Mouse (Mus musculus) heart, embryonic 15.5 days (tissue): Measurements from ENCODE around the gene Nid2. TPM values are rescaled to one million over a fixed set of nuclear protein-coding genes. Genes with fewer than 3 reads are reported as not detected.

ENCODE experiments used
- ATAC-seq: fragments of 200-750 bp; cut with Nextera tagmentation; replicated peaks from 2 replicates; pipeline ENCODE4 v1.8.0; 2017; ENCODE audit warnings: low read depth, moderate TSS enrichment; ENCODE audit not compliant: insufficient number of reproducible peaks, insufficient read depth, low FRiP score
- H3K27ac ChIP-seq: fragments of 300-500 bp; sonication (generic); 2 replicates; pipeline ENCODE4 v1.5.1; 2015; ENCODE audit warnings: mild to moderate bottlenecking, inconsistent platforms
- H3K27me3 ChIP-seq: fragments of 300-500 bp; sonication (generic); 2 replicates; pipeline ENCODE4 v1.6.1; 2015; ENCODE audit warnings: inconsistent platforms
- H3K36me3 ChIP-seq: fragments of 300-500 bp; sonication (generic); 2 replicates; pipeline ENCODE4 v1.6.1; 2015; ENCODE audit warnings: mild to moderate bottlenecking, inconsistent platforms
- H3K4me1 ChIP-seq: fragments of 300-500 bp; sonication (generic); replicated peaks from 2 replicates; pipeline ENCODE4 v1.6.1; 2015; ENCODE audit warnings: inconsistent platforms
- H3K4me2 ChIP-seq: fragments of 300-500 bp; sonication (generic); 2 replicates; pipeline ENCODE4 v1.6.1; 2015; ENCODE audit warnings: inconsistent platforms, mild to moderate bottlenecking, moderate library complexity
- H3K4me3 ChIP-seq: fragments of 300-500 bp; sonication (generic); 2 replicates; pipeline ENCODE4 v1.5.1; 2015; ENCODE audit warnings: mild to moderate bottlenecking, inconsistent platforms
- H3K9ac ChIP-seq: fragments of 300-500 bp; sonication (generic); 2 replicates; pipeline ENCODE4 v1.6.1; 2015; ENCODE audit warnings: mild to moderate bottlenecking, inconsistent platforms
- H3K9me3 ChIP-seq: fragments of 300-500 bp; sonication (generic); replicated peaks from 2 replicates; pipeline ENCODE4 v1.6.1; 2016; ENCODE audit warnings: inconsistent platforms
- WGBS: fragments of 180-500 bp; shearing (Covaris S2); methylation state at CpG from one replicate; pipeline ENCODE4 v1.1.7; 2015; ENCODE audit warnings: mixed read lengths; 5-methylcytosine and 5-hydroxymethylcytosine counted together
- polyA plus RNA-seq: library from polyadenylated mRNA; unstranded; fragments of >200 nt; fragmentation: Nextera tagmentation; extraction: Ambion mirVana; gene quantifications from 2 replicates; pipeline ENCODE4 v1.2.1, GENCODE M21; 2015

Gene Nid2
- polyA plus RNA-seq, 1 experiment from 2014 or later, result 84.4 TPM

DNA sequence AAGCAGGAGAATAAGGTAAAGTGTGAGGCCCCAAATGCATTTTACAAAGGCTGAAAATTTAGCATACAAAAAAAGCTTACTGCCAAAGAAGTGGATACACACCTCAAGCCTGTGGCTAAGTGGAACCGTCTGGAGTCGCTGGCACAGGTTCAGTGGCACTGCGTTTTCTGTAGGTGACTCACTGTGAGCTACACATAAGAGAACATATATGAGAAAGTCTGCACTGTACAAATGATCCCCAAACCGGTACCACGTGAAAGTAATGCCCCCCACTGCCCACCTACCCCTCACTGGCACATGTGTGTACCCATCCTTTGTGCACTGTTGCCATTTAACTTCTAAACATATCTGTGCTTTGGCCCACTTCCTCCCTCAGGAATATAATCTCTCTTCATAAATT lies 22.8 kb upstream of the Nid2 start:
- no peaks in the 10 kb centered on the region for H3K36me3 ChIP-seq
- no peak for ATAC-seq
- H3K27me3 ChIP-seq, result no peaks in the 10 kb centered on the region
- H3K9me3 ChIP-seq, result no peaks in the 10 kb centered on the region
- H3K4me3 ChIP-seq, result no peak overlapping the region
- H3K9ac ChIP-seq, result no peak overlapping the region
- H3K4me2 ChIP-seq, result no peak overlapping the region
- peak overlapping the region; percentile 4; the same call in 1 of the 2 replicates for H3K27ac ChIP-seq
- H3K4me1 ChIP-seq, result peaks cover 2% of the 10 kb centered on the region
- 80% methylated on average over 5 of the region's 5 CpGs for WGBS

DNA sequence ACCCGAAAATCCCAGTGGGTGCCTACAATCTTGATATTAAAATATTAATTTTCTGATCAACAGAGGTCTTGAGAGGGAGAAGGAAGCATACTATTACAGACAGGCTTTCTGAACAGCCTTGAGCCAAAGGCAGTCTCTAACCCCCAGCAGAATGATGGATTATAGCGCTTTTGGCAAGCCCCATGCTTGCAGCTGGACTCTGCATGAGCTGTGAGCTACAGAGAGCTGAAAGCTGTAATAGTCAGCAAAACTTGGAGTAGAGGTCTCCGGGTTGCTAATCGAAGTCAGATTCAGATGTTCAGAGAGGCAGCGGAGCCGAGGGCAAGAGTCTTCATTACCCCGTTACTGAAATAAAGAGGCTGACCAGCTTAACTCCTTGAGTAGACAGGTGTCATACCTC lies 22.3 kb upstream of the Nid2 start:
- no peak overlapping the region for H3K4me2 ChIP-seq
- peak overlapping the region; percentile 4; the same call in 1 of the 2 replicates for H3K27ac ChIP-seq
- no peak for ATAC-seq
- H3K4me1 ChIP-seq, result peaks cover 7% of the 10 kb centered on the region
- no peaks in the 10 kb centered on the region for H3K27me3 ChIP-seq
- H3K9ac ChIP-seq, result no peak overlapping the region
- H3K4me3 ChIP-seq, result no peak overlapping the region
- WGBS, result 68% methylated on average over 7 of the region's 7 CpGs
- H3K9me3 ChIP-seq, result no peaks in the 10 kb centered on the region
- no peaks in the 10 kb centered on the region for H3K36me3 ChIP-seq

DNA sequence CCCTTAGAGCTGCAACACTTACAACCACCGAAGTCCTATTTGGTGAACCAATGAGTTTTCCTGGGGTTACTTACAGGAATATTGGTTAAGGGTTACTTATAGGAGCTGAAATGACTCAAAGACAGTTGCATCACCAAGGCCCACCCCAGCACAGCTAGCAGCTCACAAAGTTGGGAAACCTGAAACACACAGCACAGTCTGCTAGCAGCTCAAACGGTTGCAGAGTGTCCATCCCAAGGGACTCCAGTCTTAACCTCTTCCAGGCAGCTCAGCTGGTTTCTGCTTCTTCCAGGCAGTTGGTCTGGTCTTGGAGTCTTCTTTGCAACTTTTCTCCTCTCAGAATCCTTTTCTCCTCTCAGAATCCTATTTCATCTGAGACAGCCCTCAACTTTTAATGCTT lies 19.0 kb upstream of the Nid2 start:
- Histone ChIP-seq H3K9me3 (no peaks in the 10 kb centered on the region), H3K4me1 (peaks cover 12% of the 10 kb centered on the region), H3K27me3 (no peaks in the 10 kb centered on the region), H3K4me2 (no peak overlapping the region), H3K9ac (no peak overlapping the region), H3K27ac (no peak overlapping the region), H3K36me3 (no peaks in the 10 kb centered on the region), H3K4me3 (no peak overlapping the region)
- no peak for ATAC-seq
- 82% methylated on average over 2 of the region's 2 CpGs for WGBS

DNA sequence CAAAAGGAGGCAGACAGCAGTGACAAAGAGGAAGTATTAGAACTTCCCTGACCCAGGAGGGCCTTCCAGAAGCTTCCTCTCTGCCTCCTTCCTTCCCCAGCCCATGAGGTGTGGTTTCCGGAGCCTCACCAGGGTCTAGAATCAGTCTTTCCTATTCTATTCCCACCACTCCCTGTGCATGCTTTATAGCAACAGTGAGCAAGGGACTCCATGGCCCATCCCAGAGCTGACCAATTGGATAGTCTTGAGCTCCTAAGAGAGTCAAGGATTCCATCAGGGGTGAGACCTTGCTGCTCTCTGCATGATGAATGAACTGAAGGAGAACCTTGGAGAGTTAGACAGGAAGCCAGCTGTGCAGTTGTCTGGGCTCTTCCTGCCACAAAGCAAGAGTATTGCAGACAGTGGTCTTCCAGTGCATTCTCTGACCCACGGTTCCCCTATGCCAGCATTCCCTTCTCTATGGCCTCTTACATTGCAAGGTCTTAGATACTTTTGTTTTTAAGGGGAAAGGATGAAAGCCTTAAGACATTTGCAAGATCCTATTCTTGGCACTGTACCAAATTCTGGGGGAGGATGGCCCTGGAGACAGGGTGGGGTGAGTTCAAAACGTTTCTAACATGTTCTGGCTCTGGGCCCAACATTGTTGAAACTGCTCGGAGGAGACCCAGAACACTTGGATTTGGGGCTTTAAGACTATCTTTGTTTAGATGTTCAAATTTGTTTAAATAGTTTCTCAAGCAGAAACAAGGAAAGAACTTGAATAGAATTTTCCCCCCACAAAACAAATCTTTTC lies 17.4 kb upstream of the Nid2 start:
- peak; percentile 45; the same call in 1 of the 2 replicates for ATAC-seq
- no peaks in the 10 kb centered on the region for H3K9me3 ChIP-seq
- peak overlapping the region; percentile 70 for H3K27ac ChIP-seq
- H3K27me3 ChIP-seq, result no peaks in the 10 kb centered on the region
- no peak overlapping the region for H3K4me3 ChIP-seq
- 32% methylated on average over 4 of the region's 4 CpGs for WGBS
- no peak overlapping the region for H3K9ac ChIP-seq
- H3K4me1 ChIP-seq, result peaks cover 15% of the 10 kb centered on the region
- H3K4me2 ChIP-seq, result no peak overlapping the region
- H3K36me3 ChIP-seq, result no peaks in the 10 kb centered on the region

DNA sequence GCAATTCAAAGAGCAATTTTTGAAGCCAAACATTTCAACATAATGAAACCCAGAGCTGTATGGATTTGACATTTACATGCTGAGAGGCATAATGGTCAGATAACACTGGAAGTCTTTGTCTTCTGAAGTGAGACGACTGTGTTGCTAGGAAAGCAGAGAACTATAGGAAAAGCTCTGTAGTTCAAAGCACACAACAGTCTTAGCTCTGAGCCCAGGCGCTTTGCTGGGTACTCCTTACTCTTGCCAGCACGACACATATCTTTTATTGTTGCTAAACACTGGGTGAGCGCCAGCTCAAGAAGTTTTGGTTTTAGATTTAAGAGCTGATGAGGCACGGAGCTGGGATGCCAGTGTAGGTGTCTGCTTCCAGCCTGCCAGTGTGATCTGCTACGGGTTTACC lies 15.8 kb upstream of the Nid2 start:
- no peak for ATAC-seq
- 49% methylated on average over 6 of the region's 6 CpGs for WGBS
- no peak overlapping the region for H3K27ac ChIP-seq

DNA sequence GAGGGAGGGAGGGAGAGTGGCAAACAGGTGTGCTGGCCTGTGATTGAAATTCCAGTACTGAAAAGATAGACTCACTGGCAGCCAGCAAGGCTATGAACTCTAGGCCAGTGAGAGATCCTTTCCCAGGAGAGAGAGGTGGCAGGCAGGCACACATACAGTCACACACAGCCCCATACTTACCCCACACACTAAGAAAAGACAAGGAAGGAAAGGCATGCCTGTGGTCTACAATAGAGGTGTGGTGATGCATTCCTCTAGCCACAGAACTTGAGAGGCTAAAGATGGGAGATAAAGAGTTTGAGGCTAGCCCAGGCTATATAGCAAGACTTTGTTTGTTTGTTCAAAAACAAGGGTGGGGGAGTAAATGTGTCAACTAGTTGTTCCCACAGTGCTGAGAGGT lies 13.5 kb upstream of the Nid2 start:
- Histone ChIP-seq H3K27me3 (no peaks in the 10 kb centered on the region), H3K4me1 (peaks cover 15% of the 10 kb centered on the region), H3K9me3 (no peaks in the 10 kb centered on the region), H3K9ac (no peak overlapping the region), H3K27ac (peak overlapping the region; percentile 61), H3K36me3 (no peaks in the 10 kb centered on the region), H3K4me3 (no peak overlapping the region), H3K4me2 (no peak overlapping the region)
- ATAC-seq, result no peak

More for the DNA sequence above, 15.8 kb upstream of the Nid2 start:
- no peaks in the 10 kb centered on the region for H3K27me3 ChIP-seq
- no peak overlapping the region for H3K4me3 ChIP-seq
- H3K9me3 ChIP-seq, result no peaks in the 10 kb centered on the region
- H3K9ac ChIP-seq, result no peak overlapping the region
- H3K36me3 ChIP-seq, result no peaks in the 10 kb centered on the region
- H3K4me2 ChIP-seq, result no peak overlapping the region
- H3K4me1 ChIP-seq, result peaks cover 15% of the 10 kb centered on the region

DNA sequence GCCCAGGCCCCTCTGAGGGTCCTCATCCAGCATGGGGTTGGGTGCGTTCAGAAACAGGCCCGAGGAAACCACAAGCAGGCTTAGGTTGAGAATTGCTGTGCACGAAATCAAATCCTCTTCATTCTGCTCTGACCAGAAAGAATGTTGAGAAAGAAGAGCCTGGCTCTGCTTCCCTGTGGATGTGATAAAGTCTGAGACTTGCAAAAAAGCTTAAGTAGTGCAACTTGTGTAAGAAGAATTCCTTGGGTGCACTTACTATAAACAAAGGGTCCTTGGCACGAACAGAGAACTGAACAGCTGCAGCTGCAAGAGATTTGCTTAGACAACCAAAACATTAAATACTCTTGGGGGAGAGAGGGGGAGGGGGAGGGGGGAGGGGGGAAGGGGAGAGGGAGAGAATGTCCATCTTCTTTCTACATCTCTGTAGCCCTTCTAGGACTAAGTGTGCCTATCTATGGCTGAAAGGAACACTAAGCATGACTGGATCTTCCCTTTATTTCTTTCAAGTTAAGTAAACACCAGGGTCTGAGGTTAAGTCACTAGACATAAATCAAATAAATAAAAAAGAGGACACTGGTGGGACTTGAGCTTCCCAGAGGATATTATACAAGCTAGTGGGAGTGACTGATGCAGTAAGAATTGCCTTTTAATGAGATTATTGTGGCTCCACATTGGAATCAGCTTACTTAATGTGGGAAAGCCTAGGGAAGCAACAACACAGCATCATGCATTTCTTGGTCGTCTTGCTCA lies 12.8 kb upstream of the Nid2 start:
- H3K27me3 ChIP-seq, result no peaks in the 10 kb centered on the region
- peaks cover 12% of the 10 kb centered on the region for H3K4me1 ChIP-seq
- H3K36me3 ChIP-seq, result no peaks in the 10 kb centered on the region
- no peak for ATAC-seq
- no peak overlapping the region for H3K9ac ChIP-seq
- no peak overlapping the region for H3K4me2 ChIP-seq
- WGBS, result 36% methylated on average over 5 of the region's 5 CpGs
- no peaks in the 10 kb centered on the region for H3K9me3 ChIP-seq
- H3K4me3 ChIP-seq, result no peak overlapping the region
- peak overlapping the region; percentile 61 for H3K27ac ChIP-seq

DNA sequence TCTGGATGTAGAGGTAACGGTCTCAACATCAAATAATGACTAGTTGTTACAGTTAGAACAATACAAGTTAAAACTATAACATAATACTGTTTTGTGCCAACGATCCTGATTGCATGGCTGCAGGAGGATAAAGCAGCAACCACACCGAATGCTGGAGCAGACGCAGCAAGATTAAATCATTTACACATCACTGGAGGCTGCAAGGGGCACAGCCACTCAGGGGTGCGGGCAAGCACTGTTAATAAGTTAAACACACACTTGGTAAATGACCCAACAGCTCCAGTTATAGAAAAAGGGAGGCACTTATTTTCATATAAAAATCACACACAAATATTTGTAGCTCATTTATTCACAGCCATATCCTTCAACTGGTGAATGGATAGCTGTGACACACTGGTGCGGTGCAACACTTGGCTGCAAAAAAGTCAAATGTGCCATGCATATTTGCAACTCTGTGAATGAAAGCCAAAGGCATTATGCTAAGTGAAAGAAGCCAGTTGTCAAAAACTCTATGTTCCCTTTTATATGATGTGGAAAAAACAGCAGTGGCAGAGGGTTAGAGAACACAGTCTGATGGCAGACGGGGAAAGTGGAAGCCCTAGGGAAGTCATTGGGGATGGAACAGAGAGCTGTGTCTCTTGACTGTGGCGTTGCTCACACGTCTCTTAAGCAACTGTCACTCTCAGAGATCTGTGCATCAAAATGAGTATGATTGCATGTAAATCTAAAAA lies 11.5 kb upstream of the Nid2 start:
- ATAC-seq, result no peak
- Histone ChIP-seq H3K9ac (no peak overlapping the region), H3K27me3 (no peaks in the 10 kb centered on the region), H3K4me1 (peaks cover 7% of the 10 kb centered on the region), H3K36me3 (no peaks in the 10 kb centered on the region), H3K4me2 (no peak overlapping the region), H3K9me3 (no peaks in the 10 kb centered on the region), H3K4me3 (no peak overlapping the region), H3K27ac (no peak overlapping the region)
- 78% methylated on average over 9 of the region's 9 CpGs for WGBS

DNA sequence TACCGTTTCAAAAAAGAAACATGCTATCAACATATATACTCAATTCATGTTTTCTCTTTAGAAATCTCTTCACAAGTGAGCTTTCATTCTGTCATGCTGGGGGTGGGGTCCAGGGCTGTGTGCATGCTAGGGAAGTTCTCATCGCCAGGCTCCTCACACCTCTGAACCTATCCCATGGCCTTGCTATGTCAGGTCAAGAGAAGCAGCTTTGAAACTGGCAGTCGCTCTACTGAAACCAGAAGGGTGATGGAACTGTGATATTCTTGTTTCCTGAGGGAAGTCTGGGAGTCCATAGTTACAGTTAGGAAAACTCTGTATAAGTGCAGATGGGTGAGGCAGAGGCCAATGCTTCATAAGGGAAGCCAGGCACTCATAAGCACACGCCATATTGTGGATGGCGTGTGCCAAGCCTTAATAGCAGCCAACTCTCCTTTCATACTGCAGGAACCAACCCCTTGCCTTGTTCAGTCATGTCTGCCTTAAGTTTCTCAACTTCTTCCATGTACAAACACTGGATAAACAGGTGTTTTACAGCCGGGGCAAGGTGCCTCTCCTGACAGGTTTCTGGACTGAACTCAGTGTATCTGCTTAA lies 10.8 kb upstream of the Nid2 start:
- H3K27me3 ChIP-seq, result no peaks in the 10 kb centered on the region
- WGBS, result 78% methylated on average over 6 of the region's 6 CpGs
- no peak for ATAC-seq
- H3K4me3 ChIP-seq, result no peak overlapping the region
- H3K27ac ChIP-seq, result no peak overlapping the region
- H3K4me1 ChIP-seq, result peaks cover 7% of the 10 kb centered on the region
- H3K9ac ChIP-seq, result no peak overlapping the region
- H3K36me3 ChIP-seq, result no peaks in the 10 kb centered on the region
- no peak overlapping the region for H3K4me2 ChIP-seq
- H3K9me3 ChIP-seq, result no peaks in the 10 kb centered on the region

DNA sequence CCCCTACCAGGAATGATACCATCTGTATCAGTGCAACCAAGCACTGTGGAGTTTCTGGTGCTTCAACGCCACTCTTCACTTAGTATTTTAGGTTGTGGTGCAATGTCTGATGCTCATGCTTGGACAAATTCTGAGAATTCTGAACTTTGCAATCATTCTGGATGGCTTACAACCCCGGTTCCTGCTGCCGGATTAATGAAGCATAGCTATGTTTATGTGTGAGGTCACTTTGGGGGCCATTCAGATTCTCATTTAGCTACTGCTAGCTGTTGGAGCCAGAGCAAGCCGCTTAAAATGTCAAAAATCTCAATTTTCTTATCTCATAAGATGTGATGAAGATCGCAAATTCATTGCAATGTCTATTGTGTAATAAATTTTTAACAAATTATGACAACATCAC lies 6.2 kb upstream of the Nid2 start:
- Histone ChIP-seq H3K9me3 (no peaks in the 10 kb centered on the region), H3K27ac (no peak overlapping the region), H3K4me2 (no peak overlapping the region), H3K9ac (no peak overlapping the region), H3K36me3 (no peaks in the 10 kb centered on the region), H3K4me1 (peaks cover 14% of the 10 kb centered on the region; the same call in 1 of the 2 replicates), H3K27me3 (no peaks in the 10 kb centered on the region), H3K4me3 (no peak overlapping the region)
- ATAC-seq, result no peak
- 75% methylated on average over 5 of the region's 5 CpGs for WGBS

DNA sequence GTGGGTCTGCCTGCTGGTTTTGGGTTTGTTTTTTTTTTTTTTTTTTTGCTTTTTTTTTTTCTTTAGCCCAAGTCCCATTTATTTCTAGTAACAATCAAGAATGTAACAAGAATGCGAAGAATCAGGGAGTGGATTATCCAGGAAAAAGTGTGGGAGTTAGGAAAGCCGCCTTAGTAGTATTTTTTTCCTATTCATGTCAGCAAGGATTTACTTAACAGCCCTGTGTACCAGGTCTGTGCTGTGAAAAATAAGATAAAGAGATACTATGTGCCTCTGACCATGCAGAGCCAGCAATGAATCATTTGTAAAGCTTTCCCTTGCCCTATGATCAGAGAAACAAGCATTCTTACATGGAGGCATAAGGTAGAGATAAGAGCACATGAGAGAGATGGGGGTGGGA lies 4.8 kb upstream of the Nid2 start:
- ATAC-seq, result no peak
- Histone ChIP-seq H3K9me3 (no peaks in the 10 kb centered on the region), H3K4me2 (no peak overlapping the region), H3K27ac (no peak overlapping the region), H3K27me3 (no peaks in the 10 kb centered on the region), H3K36me3 (no peaks in the 10 kb centered on the region), H3K4me3 (no peak overlapping the region), H3K4me1 (peaks cover 24% of the 10 kb centered on the region), H3K9ac (no peak overlapping the region)
- WGBS, result 51% methylated on average over 2 of the region's 2 CpGs
